Mouse (Mus musculus) adrenal gland, postnatal 25 days (tissue): Measurements from ENCODE around the gene Capn7. TPM values are rescaled to one million over a fixed set of nuclear protein-coding genes. Genes with fewer than 3 reads are reported as not detected.

Experiments used
- DNase-seq: peaks from one replicate; pipeline ENCODE4 v3.0.0; 2021; ENCODE audit warnings: mixed read lengths
- long read RNA-seq: library from polyadenylated mRNA; stranded (forward); transcript quantifications from one replicate; pipeline ENCODE4 v2.0.0, GENCODE M21; 2021
- total RNA-seq: library from RNA; stranded (reverse); gene quantifications from 2 replicates; pipeline ENCODE4 v1.2.3, GENCODE M21; 2021

The Capn7 gene
- 51.2 and 51.7 TPM in 2 replicates for total RNA-seq
- long read RNA-seq, transcript Capn7-201 (21 exons, 3,648 nt), result major isoform, 27 of 45 reads
- long read RNA-seq, partial matches to known transcripts, result 4 of 45 reads
- long read RNA-seq, other reads (novel, unspliced or antisense), result 14 of 45 reads

- peak; percentile 100 for DNase-seq
Observed at GRCm38 (mm10) chr14:31336369-31337155, at the start of gene Capn7. TSS of gene Capn7 (plus strand) at chr14:31336638.

GRCm38 (mm10) chr14:31313192-31313591 is 23.2 kb upstream of the Capn7 start:
- no peak for DNase-seq

- peak; percentile 38 for DNase-seq
Observed at GRCm38 (mm10) chr14:31316613-31317012, 19.8 kb upstream of the Capn7 start.

- DNase-seq, result no peak
Observed at GRCm38 (mm10) chr14:31317754-31318153, 18.7 kb upstream of the Capn7 start.

GRCm38 (mm10) chr14:31319546-31319945 is 16.9 kb upstream of the Capn7 start:
- DNase-seq, result no peak

- DNase-seq, result no peak
Observed at GRCm38 (mm10) chr14:31321181-31321580, 15.3 kb upstream of the Capn7 start.

- DNase-seq, result no peak
Observed at GRCm38 (mm10) chr14:31322191-31322590, 14.2 kb upstream of the Capn7 start.

GRCm38 (mm10) chr14:31323189-31323588 is 13.2 kb upstream of the Capn7 start:
- DNase-seq, result no peak

GRCm38 (mm10) chr14:31323849-31324792 is 12.3 kb upstream of the Capn7 start, which contains the start of gene Dnah1:
TSS of gene Dnah1 (minus strand) at chr14:31323896.
- peak; percentile 52 for DNase-seq

GRCm38 (mm10) chr14:31324851-31325250 is 11.6 kb upstream of the Capn7 start:
- peak; percentile 23 for DNase-seq

- DNase-seq, result no peak
Observed at GRCm38 (mm10) chr14:31325551-31325950, 10.9 kb upstream of the Capn7 start.

- no peak for DNase-seq
Observed at GRCm38 (mm10) chr14:31326770-31327169, 9.7 kb upstream of the Capn7 start.

GRCm38 (mm10) chr14:31327196-31327595 is 9.2 kb upstream of the Capn7 start:
- no peak for DNase-seq

GRCm38 (mm10) chr14:31327681-31328080 is 8.8 kb upstream of the Capn7 start:
- DNase-seq, result no peak

GRCm38 (mm10) chr14:31329741-31330140 is 6.7 kb upstream of the Capn7 start:
- no peak for DNase-seq

- no peak for DNase-seq
Observed at GRCm38 (mm10) chr14:31330957-31331356, 5.5 kb upstream of the Capn7 start.

GRCm38 (mm10) chr14:31335765-31336164 is 673 bp upstream of the Capn7 start:
- DNase-seq, result no peak

- no peak for DNase-seq
Observed at GRCm38 (mm10) chr14:31337406-31337805, 968 bp downstream of the Capn7 start.

- DNase-seq, result no peak
Observed at GRCm38 (mm10) chr14:31337947-31338346, 1.5 kb downstream of the Capn7 start.

- DNase-seq, result no peak
Observed at GRCm38 (mm10) chr14:31343241-31343640, 6.8 kb downstream of the Capn7 start.

- DNase-seq, result no peak
Observed at GRCm38 (mm10) chr14:31345367-31345766, 8.9 kb downstream of the Capn7 start.

GRCm38 (mm10) chr14:31362236-31362635 is 25.8 kb downstream of the Capn7 start:
- no peak for DNase-seq

GRCm38 (mm10) chr14:31364589-31364988 is 28.2 kb downstream of the Capn7 start:
- DNase-seq, result no peak
